Mouse (Mus musculus): ENCODE measurements around the gene Rfx2. TPM values are rescaled to one million over a fixed set of nuclear protein-coding genes. Genes with fewer than 3 reads are reported as not detected.

Gene Rfx2
- 17.7 TPM for total RNA-seq (2023)

DNA sequence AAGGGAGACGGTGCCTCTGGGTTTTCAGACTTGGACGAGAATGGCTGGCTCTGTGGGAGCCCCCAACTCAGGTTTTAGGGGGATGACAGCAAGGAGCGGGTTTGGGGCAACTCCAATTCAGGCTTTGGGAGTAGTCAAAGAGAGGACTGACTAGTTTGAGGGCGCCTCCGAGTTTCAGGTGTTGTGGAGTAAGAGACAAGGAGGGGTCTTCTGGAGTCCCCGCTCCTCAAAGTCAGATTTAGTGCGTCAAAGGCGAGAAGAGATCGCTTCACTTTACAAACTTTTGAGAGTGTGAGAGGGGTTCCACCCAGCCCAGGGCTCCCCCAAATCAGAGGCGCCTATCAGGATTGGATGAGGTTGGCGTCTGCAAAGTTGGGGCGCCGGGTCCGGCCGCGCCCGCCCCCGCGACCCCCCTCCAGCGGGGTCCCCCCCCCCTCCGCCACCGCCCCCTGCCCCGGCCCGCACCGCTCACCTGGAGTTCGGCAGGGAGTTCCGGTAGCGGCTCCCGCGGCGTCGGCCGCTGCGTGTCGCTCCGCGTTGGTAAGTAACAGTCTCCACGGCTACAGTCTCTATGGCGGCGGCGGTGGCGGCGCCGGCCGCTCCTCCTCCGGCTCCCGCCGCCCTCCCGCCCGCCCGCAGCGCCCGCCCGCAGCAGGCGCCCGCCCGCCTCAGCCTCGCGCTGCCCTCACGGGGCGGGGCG lies at the start of gene Rfx2:
Gene Rfx2 (minus strand): TSS at position 603 of the 700 bp plus-strand sequence.

GRCm38 (mm10) chr17:56874936-56875651 lies 44.3 kb upstream of the Rfx2 start, which contains the start of gene 1700061G19Rik:
1700061G19Rik (plus strand) TSS chr17:56875477.

GRCm38 (mm10) chr17:56874237-56874636 lies 43.4 kb upstream of the Rfx2 start, which contains the start of gene Acsbg2:
Acsbg2 (minus strand) TSS chr17:56874447.

GRCm38 (mm10) chr17:56769950-56770349 lies 60.9 kb downstream of the Rfx2 start, which contains the start of gene Prr22:
Prr22 (plus strand) TSS chr17:56770250.

DNA sequence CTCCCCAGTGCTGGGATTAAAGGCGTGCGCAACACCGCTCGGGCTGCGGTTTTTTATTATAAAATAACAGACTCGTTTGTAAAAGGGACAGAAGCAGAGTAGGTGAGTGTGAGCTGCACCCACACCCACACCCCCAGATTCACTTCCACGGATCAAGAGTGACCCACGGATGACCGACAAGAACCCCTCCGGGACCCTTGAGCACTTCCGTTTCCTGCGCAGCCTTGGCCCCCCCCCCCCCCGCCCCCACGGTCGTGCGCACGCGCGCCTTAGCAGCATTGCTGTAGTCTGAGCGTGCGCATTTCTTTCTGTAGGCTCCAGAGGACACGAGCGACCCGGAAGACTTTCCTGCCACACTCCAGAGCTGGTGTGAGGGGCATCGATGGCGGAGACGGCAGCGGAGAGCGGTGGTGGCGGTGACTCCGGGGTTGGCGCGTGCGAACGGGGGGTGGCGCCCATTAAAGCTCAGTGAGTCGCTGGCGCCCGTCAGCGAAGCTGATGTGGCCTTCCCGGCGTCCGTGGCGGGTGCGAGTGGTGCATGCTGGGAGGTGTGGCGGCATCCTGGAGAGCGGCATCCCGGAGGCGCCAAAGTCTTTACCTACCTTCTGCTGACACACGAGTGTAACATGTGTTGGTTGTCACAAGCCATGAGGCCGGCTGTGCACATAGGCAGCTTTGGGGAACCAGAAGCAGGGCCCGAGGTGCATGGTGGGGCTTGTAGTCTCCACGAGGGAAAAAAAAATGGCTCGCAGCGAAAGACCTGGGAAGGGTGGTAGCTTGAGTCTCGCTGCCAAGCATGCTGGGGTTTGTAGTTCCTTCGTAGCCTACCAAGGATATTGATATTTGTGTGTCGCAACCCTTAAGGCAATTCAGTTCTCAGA lies 66.1 kb downstream of the Rfx2 start, which contains the start of gene Dus3l:
Gene Dus3l (plus strand): TSS at position 284 of the 881 bp plus-strand sequence.

DNA sequence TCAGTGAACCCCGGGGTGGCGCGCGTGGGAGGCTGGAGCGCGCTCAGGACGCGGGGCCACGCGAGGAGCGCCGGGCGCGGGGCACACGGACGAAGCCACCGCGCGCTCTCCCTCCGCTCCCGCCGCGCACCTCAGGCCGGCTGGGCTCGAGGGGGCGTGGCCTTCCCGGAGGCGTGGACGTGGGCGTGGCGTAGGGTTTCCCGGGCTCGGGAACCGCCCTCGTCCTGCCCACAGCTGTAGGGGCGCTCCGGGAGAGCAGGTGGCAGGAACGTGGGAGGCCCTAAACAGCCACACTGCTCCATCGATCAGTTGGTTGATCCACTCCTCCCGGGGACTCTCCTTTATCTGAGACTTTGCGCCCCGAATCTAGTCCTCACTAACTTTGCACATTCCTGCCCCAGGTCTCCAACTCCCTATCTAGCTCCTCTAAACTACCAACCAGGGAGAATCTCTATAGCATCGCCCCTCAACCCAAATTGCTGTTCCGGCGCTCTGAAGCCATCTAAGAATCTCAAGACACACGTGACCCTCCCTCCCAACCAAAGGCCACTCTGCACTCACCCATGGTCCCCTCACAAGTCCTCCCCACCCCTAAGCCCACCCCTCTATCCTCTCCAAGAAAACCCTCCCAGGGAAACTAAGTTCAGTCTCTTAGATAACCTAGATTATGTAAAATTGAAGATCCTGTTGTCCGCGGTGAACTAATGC lies 73.2 kb downstream of the Rfx2 start, which contains the start of gene Nrtn:
Gene Nrtn (minus strand): TSS at position 115 of the 708 bp plus-strand sequence.

Other genes starting within 250 kb of the Rfx2 start
- gene Safb2, start 246.4 kb downstream of the Rfx2 start, total RNA-seq (2023): 425 TPM
- gene Safb, start 246.2 kb downstream of the Rfx2 start, total RNA-seq (2023): 300 TPM
- gene 2410015M20Rik, start 221.2 kb downstream of the Rfx2 start, total RNA-seq (2023): 94.2 TPM
- gene Rpl36, start 217.6 kb downstream of the Rfx2 start, total RNA-seq (2023): 1,819 TPM
- 51.3 TPM for gene Lonp1, start 204.1 kb downstream of the Rfx2 start, total RNA-seq (2023)
- gene Catsperd, start 202.9 kb downstream of the Rfx2 start, total RNA-seq (2023): 0.59 TPM
- 111 TPM for gene Ranbp3, start 157.7 kb downstream of the Rfx2 start, total RNA-seq (2023)
- 64.4 TPM for gene Ndufa11, start 113.2 kb downstream of the Rfx2 start, total RNA-seq (2023)
- gene Vmac, start 113.0 kb downstream of the Rfx2 start, total RNA-seq (2023): 10.4 TPM
- not detected for gene Nrtn, start 73.5 kb downstream of the Rfx2 start, total RNA-seq (2023)
- gene Dus3l, start 66.3 kb downstream of the Rfx2 start, total RNA-seq (2023): 60.2 TPM
- 1.5 TPM for gene Prr22, start 60.8 kb downstream of the Rfx2 start, total RNA-seq (2023)
- gene Acsbg2, start 43.4 kb upstream of the Rfx2 start, total RNA-seq (2023): not detected
- 0.65 TPM for gene 1700061G19Rik, start 44.5 kb upstream of the Rfx2 start, total RNA-seq (2023)
- gene Mllt1, start 104.4 kb upstream of the Rfx2 start, total RNA-seq (2023): 37.9 TPM
- not detected for gene Acer1, start 151.1 kb upstream of the Rfx2 start, total RNA-seq (2023)
- 28.6 TPM for gene Clpp, start 159.3 kb upstream of the Rfx2 start, total RNA-seq (2023)
- 12.4 TPM for gene Alkbh7, start 166.3 kb upstream of the Rfx2 start, total RNA-seq (2023)
- not detected for gene Pspn, start 169.0 kb upstream of the Rfx2 start, total RNA-seq (2023)
- gene Gtf2f1, start 180.3 kb upstream of the Rfx2 start, total RNA-seq (2023): 57.0 TPM
- not detected for gene Gm17949, start 180.5 kb upstream of the Rfx2 start, total RNA-seq (2023)
- 127 TPM for gene Khsrp, start 200.5 kb upstream of the Rfx2 start, total RNA-seq (2023)
- gene Slc25a41, start 210.6 kb upstream of the Rfx2 start, total RNA-seq (2023): not detected
- gene Crb3, start 228.1 kb upstream of the Rfx2 start, total RNA-seq (2023): 1.9 TPM
- gene Slc25a23, start 228.8 kb upstream of the Rfx2 start, total RNA-seq (2023): 36.3 TPM
- gene Dennd1c, start 247.5 kb upstream of the Rfx2 start, total RNA-seq (2023): 170 TPM

All from CD4-positive naive resting alpha-beta T cell, adult 57 days (primary cell).